Mouse (Mus musculus) fibroblast of lung, adult 2 months (primary cell): ENCODE data around the gene Strbp.
"Not testable (repeated sequence)": the region's sequence is repeated elsewhere in the genome, so short reads cannot be mapped to it uniquely, and the experiment has no call there.

Experiments used
- DNase-seq: peaks from one replicate; pipeline ENCODE4 v3.0.0-alpha.2; 2011; ENCODE audit warnings: low read depth

Strbp gene

GRCm38 (mm10) chr2:37519286-37519640 lies 184.4 kb downstream of the Strbp start:
- no peak for DNase-seq

GRCm38 (mm10) chr2:37518561-37519285 lies 184.9 kb downstream of the Strbp start:
- no peak for DNase-seq

GRCm38 (mm10) chr2:37516922-37517462 lies 186.7 kb downstream of the Strbp start:
- no peak for DNase-seq

GRCm38 (mm10) chr2:37516030-37516710 lies 187.5 kb downstream of the Strbp start, which contains the start of gene Gpr21:
Gene Gpr21, plus strand, starts transcription at chr2:37516332.
- no peak for DNase-seq

GRCm38 (mm10) chr2:37511134-37511901 lies 192.3 kb downstream of the Strbp start:
- no peak for DNase-seq

- not testable (repeated sequence) for DNase-seq
These were observed 197.8 kb downstream of the Strbp start for GRCm38 (mm10) chr2:37505856-37506255.

- no peak for DNase-seq
These were observed 206.3 kb downstream of the Strbp start for GRCm38 (mm10) chr2:37497321-37497720.

- DNase-seq, result no peak
These were observed 214.7 kb downstream of the Strbp start for GRCm38 (mm10) chr2:37488956-37489355.

GRCm38 (mm10) chr2:37486408-37486807 lies 217.3 kb downstream of the Strbp start:
- DNase-seq, result no peak

- DNase-seq, result peak; percentile 41
These were observed 218.3 kb downstream of the Strbp start for GRCm38 (mm10) chr2:37485370-37485769.

- DNase-seq, result no peak
These were observed 219.5 kb downstream of the Strbp start for GRCm38 (mm10) chr2:37484165-37484564.

GRCm38 (mm10) chr2:37480039-37480438 lies 223.6 kb downstream of the Strbp start:
- DNase-seq, result no peak

- no peak for DNase-seq
These were observed 224.1 kb downstream of the Strbp start for GRCm38 (mm10) chr2:37479559-37479958.

GRCm38 (mm10) chr2:37466266-37466665 lies 237.4 kb downstream of the Strbp start:
- DNase-seq, result no peak

- DNase-seq, result no peak
These were observed 243.0 kb downstream of the Strbp start for GRCm38 (mm10) chr2:37460707-37461106.

- no peak for DNase-seq
These were observed 251.3 kb downstream of the Strbp start for GRCm38 (mm10) chr2:37452376-37452760.

- DNase-seq, result peak; percentile 86
These were observed 251.8 kb downstream of the Strbp start for GRCm38 (mm10) chr2:37451667-37452375.

GRCm38 (mm10) chr2:37442611-37443591 lies 260.8 kb downstream of the Strbp start, which contains the start of the genes Zbtb26, Zbtb6 and Rabgap1:
Gene Zbtb26, minus strand, starts transcription at chr2:37443135.
Gene Zbtb6, minus strand, starts transcription at chr2:37443171.
Gene Rabgap1, plus strand, starts transcription at chr2:37443279.
- peak; percentile 84 for DNase-seq
